Mouse (Mus musculus): ENCODE results near the gene Fblim1.
A peak's percentile ranks its signal among the peaks of the same experiment; 100 is the strongest.
"Not testable (repeated sequence)": the region's sequence is repeated elsewhere in the genome, so short reads cannot be mapped to it uniquely, and the experiment has no call there.

Fblim1 gene

GRCm38 (mm10) chr4:141598894-141599250 lies 7.0 kb downstream of the Fblim1 start:
- DNase-seq = no peak

GRCm38 (mm10) chr4:141598199-141598893 lies 7.5 kb downstream of the Fblim1 start:
- DNase-seq = no peak

- DNase-seq = no peak
These were observed 9.1 kb downstream of the Fblim1 start for GRCm38 (mm10) chr4:141596700-141597328.

- no peak for DNase-seq
These were observed 10.2 kb downstream of the Fblim1 start for GRCm38 (mm10) chr4:141595605-141596268.

GRCm38 (mm10) chr4:141595138-141595537 lies 10.8 kb downstream of the Fblim1 start:
- no peak for DNase-seq

GRCm38 (mm10) chr4:141591547-141591946 lies 14.3 kb downstream of the Fblim1 start:
- no peak for DNase-seq

- no peak for DNase-seq
These were observed 22.0 kb downstream of the Fblim1 start for GRCm38 (mm10) chr4:141583919-141584318.

GRCm38 (mm10) chr4:141581051-141581450 lies 24.8 kb downstream of the Fblim1 start:
- DNase-seq = no peak

GRCm38 (mm10) chr4:141578833-141579232 lies 27.1 kb downstream of the Fblim1 start:
- no peak for DNase-seq

GRCm38 (mm10) chr4:141576877-141577276 lies 29.0 kb downstream of the Fblim1 start:
- no peak for DNase-seq

GRCm38 (mm10) chr4:141576404-141576803 lies 29.5 kb downstream of the Fblim1 start:
- no peak for DNase-seq

GRCm38 (mm10) chr4:141574789-141575702 lies 30.9 kb downstream of the Fblim1 start:
- peak; percentile 77 to 84 for DNase-seq

- no peak for DNase-seq
These were observed 32.4 kb downstream of the Fblim1 start for GRCm38 (mm10) chr4:141573359-141573966.

GRCm38 (mm10) chr4:141572668-141573358 lies 33.1 kb downstream of the Fblim1 start:
- no peak for DNase-seq

- DNase-seq = no peak
These were observed 34.0 kb downstream of the Fblim1 start for GRCm38 (mm10) chr4:141571934-141572333.

- DNase-seq = no peak
These were observed 34.6 kb downstream of the Fblim1 start for GRCm38 (mm10) chr4:141571337-141571739.

- DNase-seq = no peak
These were observed 35.1 kb downstream of the Fblim1 start for GRCm38 (mm10) chr4:141570821-141571220.

- no peak for DNase-seq
These were observed 35.9 kb downstream of the Fblim1 start for GRCm38 (mm10) chr4:141570004-141570403.

GRCm38 (mm10) chr4:141568966-141569365 lies 36.9 kb downstream of the Fblim1 start:
- no peak for DNase-seq

GRCm38 (mm10) chr4:141567174-141567573 lies 38.7 kb downstream of the Fblim1 start:
- DNase-seq = not testable (repeated sequence)

- no peak for DNase-seq
These were observed 39.7 kb downstream of the Fblim1 start for GRCm38 (mm10) chr4:141566187-141566586.

- no peak for DNase-seq
These were observed 40.6 kb downstream of the Fblim1 start for GRCm38 (mm10) chr4:141565325-141565724.
